Comparison of ENCODE assay signal across 8 mouse cellular contexts in the genomic region with DNA sequence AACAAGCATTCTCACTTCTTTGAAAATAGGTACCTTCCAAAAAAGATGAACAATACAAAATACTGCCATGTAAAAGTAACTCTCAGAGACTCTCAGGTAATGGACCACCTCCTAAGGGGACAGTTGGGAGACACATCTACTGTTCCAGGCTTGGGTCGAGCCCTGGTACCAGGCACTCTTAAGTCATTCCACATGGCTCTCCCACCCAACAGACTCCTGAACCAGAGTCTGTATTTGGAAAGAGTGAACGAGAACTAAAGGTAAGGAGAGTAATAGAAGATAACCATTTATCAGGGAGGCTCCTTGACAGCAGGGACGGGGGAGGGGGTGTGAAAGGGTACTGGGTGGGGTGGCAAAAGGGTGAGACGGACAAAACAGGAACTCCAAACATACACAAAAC. TPM values are rescaled to one million over a fixed set of nuclear protein-coding genes. Genes with fewer than 3 reads are reported as not detected.
A peak's percentile ranks its signal among the peaks of the same experiment; 100 is the strongest.
DNase-seq lines count a peak whose midpoint lies in the region; ATAC-seq and TF ChIP-seq lines count a peak whose summit lies in the region.

No protein-coding gene starts in this region.

- H3K4me2 ChIP-seq in lung, postnatal 0 days (replicated peaks; ENCODE audit: low read depth, low read length): peak overlapping the region; percentile 97
- peak overlapping the region; percentile 96 for H3K4me2 ChIP-seq in limb, embryonic 11.5 days (ENCODE audit: low read depth, severe bottlenecking)
- peak overlapping the region; percentile 99 for H3K4me2 ChIP-seq in stomach, embryonic 14.5 days (replicated peaks; ENCODE audit: low read depth, low read length)

- peak; percentile 17 for DNase-seq in cerebellum, adult 11-12 months
- DNase-seq in cerebellum, postnatal 25 days: no peak
- DNase-seq in lung, postnatal 0 days (ENCODE audit: low spot score): no peak
- DNase-seq in lung, adult 18-20 months: no peak
- DNase-seq in limb, embryonic 11.5 days (ENCODE audit: low spot score): no peak
- no peak for DNase-seq in adrenal gland, adult 2 months
- no peak for DNase-seq in frontal cortex, postnatal 36 days (ENCODE audit: low spot score in 2 of 2)

- H3K9me3 ChIP-seq in lung, postnatal 0 days (ENCODE audit: low read length): no peaks in the 10 kb centered on the region
- H3K9me3 ChIP-seq in limb, embryonic 11.5 days (ENCODE audit: control insufficient read depth, low read length): no peaks in the 10 kb centered on the region
- no peaks in the 10 kb centered on the region for H3K9me3 ChIP-seq in stomach, embryonic 14.5 days (ENCODE audit: control insufficient read depth, low read depth, low read length)

- no peak for TF ChIP-seq CTCF in lung, postnatal 0 days (IDR thresholded peaks at IDR 0.05)

- ATAC-seq in lung, postnatal 0 days: no peak
- ATAC-seq in limb, embryonic 11.5 days (ENCODE audit: insufficient number of reproducible peaks, low FRiP score, low TSS enrichment, low read depth): no peak
- ATAC-seq in stomach, embryonic 14.5 days (ENCODE audit: insufficient number of reproducible peaks, insufficient read depth, low FRiP score, low read depth): no peak

- no peaks in the 10 kb centered on the region for H3K36me3 ChIP-seq in lung, postnatal 0 days (ENCODE audit: insufficient read depth, low read length)
- no peaks in the 10 kb centered on the region for H3K36me3 ChIP-seq in limb, embryonic 11.5 days (ENCODE audit: control insufficient read depth, insufficient read depth, low read length)
- no peaks in the 10 kb centered on the region for H3K36me3 ChIP-seq in stomach, embryonic 14.5 days (ENCODE audit: control insufficient read depth, insufficient read depth, low read length)

- peak overlapping the region; percentile 52; the same call in 1 of the 2 replicates for H3K4me3 ChIP-seq in lung, postnatal 0 days (ENCODE audit: low read depth, low read length)
- peak overlapping the region; percentile 52 for H3K4me3 ChIP-seq in limb, embryonic 11.5 days (ENCODE audit: low read depth, low read length)
- H3K4me3 ChIP-seq in stomach, embryonic 14.5 days (ENCODE audit: low read depth, low read length): peak overlapping the region; percentile 61

- H3K4me1 ChIP-seq in lung, postnatal 0 days (ENCODE audit: insufficient read depth, low read depth, low read length): peaks cover 5% of the 10 kb centered on the region; the same call in 1 of the 2 replicates
- peaks cover 10% of the 10 kb centered on the region for H3K4me1 ChIP-seq in limb, embryonic 11.5 days (ENCODE audit: control insufficient read depth, insufficient read depth, low read length)
- peaks cover 3% of the 10 kb centered on the region; the same call in 1 of the 2 replicates for H3K4me1 ChIP-seq in stomach, embryonic 14.5 days (ENCODE audit: control insufficient read depth, insufficient read depth, low read length)

- no peak overlapping the region for H3K27ac ChIP-seq in lung, postnatal 0 days (ENCODE audit: low read length)
- no peak overlapping the region for H3K27ac ChIP-seq in limb, embryonic 11.5 days (replicated peaks; ENCODE audit: low read depth, low read length)
- H3K27ac ChIP-seq in stomach, embryonic 14.5 days (ENCODE audit: low read length): no peak overlapping the region

- WGBS in lung, postnatal 0 days: 16% methylated on average over 4 of the region's 4 CpGs
- 15% methylated on average over 4 of the region's 4 CpGs for WGBS in limb, embryonic 11.5 days
- WGBS in stomach, embryonic 14.5 days: 19% methylated on average over 4 of the region's 4 CpGs

- no peak for TF ChIP-seq EP300 in lung, postnatal 0 days (IDR thresholded peaks at IDR 0.05)

- peaks cover 31% of the 10 kb centered on the region for H3K27me3 ChIP-seq in lung, postnatal 0 days (replicated peaks; ENCODE audit: insufficient read depth, low read length)
- H3K27me3 ChIP-seq in limb, embryonic 11.5 days (ENCODE audit: control insufficient read depth, insufficient read depth, low read length): peaks cover 36% of the 10 kb centered on the region
- peaks cover 21% of the 10 kb centered on the region for H3K27me3 ChIP-seq in stomach, embryonic 14.5 days (ENCODE audit: control insufficient read depth, insufficient read depth, low read length)

- H3K9ac ChIP-seq in lung, postnatal 0 days (replicated peaks; ENCODE audit: low read depth): 0 out of 2 replicates have a peak overlapping the region, but pooled peaks have one; percentile 9
- H3K9ac ChIP-seq in limb, embryonic 11.5 days (ENCODE audit: low read length): no peak overlapping the region
- H3K9ac ChIP-seq in stomach, embryonic 14.5 days (replicated peaks; ENCODE audit: low read depth, low read length): no peak overlapping the region

RNA-seq across cellular contexts. Expression of a gene that starts 3.0 kb away (rescaled TPM):
- polyA plus RNA-seq in lung, postnatal 0 days (2015; fragmentation: Nextera tagmentation; extraction: Ambion mirVana): 3.1 and 4.6 TPM in 2 replicates
- polyA plus RNA-seq in limb, embryonic 11.5 days (2014; fragmentation: Nextera tagmentation; extraction: Ambion mirVana): 0.49 and 0.70 TPM in 2 replicates
- polyA plus RNA-seq in stomach, embryonic 14.5 days (2014; fragmentation: Nextera tagmentation; extraction: Ambion mirVana): 1.6 and 1.7 TPM in 2 replicates
- total RNA-seq in adrenal gland, adult 2 months (2021): 10 to 100 TPM in 1 of 2 experiments, 1 to 10 TPM in 1; 8.4 to 28.2 TPM
- 21.5 and 26.5 TPM in 2 replicates for polyA plus RNA-seq in adrenal gland, adult 2 months (2012; rRNA removed)
